Mouse (Mus musculus): ENCODE results near the gene Rassf6. TPM values are rescaled to one million over a fixed set of nuclear protein-coding genes. Genes with fewer than 3 reads are reported as not detected.

Rassf6 gene
- total RNA-seq, 4 experiments from 2014 or later: not detected

GRCm38 (mm10) chr5:90571216-90571615, 69.2 kb downstream of the Rassf6 start:
- no peak for DNase-seq (ENCODE audit: low spot score in 2 of 2)

DNA sequence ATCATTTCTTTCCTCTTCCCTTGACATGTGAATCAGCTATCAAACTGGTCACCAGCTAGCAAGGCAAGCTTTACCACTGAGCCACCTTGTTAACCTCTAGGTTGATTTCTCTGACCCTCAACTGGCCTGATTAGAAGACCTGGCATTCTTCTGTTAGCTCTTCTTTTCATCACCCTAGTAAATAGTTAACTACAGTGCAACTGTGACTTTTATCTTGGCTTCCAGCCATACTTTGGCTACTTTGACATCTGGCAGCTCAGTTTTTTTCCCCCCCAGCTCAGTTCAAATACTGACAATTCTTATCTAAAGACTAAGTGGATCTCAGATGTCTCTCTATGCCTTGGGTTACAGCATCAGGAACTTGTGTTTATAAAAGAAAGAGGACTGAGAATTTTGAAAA, 72.1 kb downstream of the Rassf6 start:
- DNase-seq (ENCODE audit: low spot score in 2 of 2): no peak

DNA sequence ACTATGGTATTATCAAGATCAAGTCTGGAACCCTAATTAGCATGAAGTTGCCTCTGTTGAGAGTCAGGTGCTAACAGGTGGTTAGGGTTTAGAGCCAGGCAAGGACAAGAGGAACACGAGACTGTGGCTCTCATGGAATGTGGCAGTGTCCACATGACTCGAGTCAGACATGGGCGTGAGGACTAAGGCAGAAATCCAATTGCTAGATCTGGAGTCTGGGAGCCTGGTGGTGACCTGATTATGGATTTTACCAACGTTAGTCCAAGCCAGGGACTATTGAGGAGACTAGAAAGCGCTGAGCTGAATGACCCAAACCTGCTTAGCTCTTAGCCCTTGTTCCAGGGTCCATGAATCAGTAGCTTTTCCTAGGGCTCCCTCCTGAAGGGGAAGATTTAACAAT, 72.7 kb downstream of the Rassf6 start:
- DNase-seq (ENCODE audit: low spot score in 2 of 2): no peak

GRCm38 (mm10) chr5:90565205-90565604, 75.3 kb downstream of the Rassf6 start:
- no peak for DNase-seq (ENCODE audit: low spot score in 2 of 2)

DNA sequence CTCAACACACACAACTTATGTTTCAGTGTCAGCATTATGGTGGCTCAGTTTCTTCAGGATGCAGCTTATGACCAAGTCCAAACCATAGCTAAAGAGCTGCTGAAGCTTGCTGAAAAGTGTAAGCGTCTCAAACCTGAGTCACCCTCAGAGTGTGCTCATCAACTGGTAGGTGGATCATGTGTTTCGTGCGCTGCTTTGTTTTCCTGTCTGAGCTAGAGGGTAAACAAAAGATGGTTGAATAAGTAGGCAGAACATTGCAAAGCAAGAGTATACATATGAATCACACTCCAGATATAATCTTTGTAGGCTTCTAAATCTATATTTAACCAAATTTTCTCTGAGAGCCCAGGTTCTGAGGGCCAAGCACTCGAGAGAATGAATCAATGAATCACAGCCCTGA, 76.3 kb downstream of the Rassf6 start:
- no peak for DNase-seq (ENCODE audit: low spot score in 2 of 2)

DNA sequence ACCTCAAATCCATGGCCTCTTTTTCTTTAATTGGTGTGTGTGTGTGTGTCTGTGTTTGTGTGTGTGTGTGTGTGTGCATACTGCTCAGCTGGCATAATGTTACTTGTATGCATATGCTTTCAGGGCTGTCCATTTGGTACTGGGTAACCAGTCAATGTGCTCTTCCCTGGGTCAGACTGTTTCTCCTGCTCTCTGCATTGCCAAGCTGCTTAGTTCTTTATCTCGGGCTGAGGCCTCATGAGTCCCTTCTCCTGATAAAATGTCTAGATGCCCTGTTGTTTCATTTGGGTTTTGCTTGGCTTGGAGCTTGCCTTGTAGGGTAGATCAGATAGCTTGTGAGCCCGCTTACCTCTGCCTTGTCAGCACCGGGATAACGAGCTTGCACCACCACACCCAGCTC, 77.6 kb downstream of the Rassf6 start:
- no peak for DNase-seq (ENCODE audit: low spot score in 2 of 2)

- DNase-seq (ENCODE audit: low spot score in 2 of 2): no peak
Measured at GRCm38 (mm10) chr5:90561721-90562275, 78.7 kb downstream of the Rassf6 start.

DNA sequence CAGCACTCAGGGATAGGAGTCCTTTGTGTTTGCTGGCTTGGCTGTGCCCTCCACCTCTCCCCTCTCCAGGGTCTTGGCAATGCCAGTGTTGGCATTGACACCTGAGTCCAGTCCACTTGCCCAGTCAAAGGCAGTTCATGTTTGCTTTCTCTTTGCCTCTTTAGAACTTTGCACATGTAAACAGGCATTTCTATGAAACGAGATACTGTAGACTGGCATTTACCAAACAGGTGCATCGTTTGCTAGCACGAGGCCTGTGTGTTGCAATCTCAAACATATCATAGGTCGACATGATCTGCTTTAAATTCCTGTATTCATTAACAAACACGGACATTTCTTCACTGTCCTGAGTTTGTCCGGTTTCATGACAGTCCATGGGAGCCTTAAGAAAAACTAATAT, 79.7 kb downstream of the Rassf6 start, which contains the start of gene 5830473C10Rik:
TSS of gene 5830473C10Rik (plus strand) at position 365 of the 400 bp plus-strand sequence.
- no peak for DNase-seq (ENCODE audit: low spot score in 2 of 2)

DNA sequence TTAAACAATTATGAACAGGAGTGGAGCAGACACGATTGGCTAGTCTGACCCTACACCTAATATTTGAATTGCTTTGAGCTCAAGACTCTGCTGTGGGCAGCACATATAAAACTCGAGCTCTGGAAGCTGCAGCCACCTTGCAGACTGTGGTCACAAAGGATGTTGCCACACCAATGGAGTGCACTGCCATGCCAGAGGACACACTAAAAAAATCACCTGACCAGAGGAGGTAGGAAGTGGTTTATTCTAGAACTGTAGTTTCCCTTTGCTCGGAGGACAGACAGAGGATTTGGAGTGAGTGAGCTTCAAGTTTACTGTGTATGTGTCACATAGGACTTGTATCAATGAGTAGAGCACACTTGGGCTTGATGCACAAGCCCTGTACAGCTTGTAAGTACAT, 84.4 kb downstream of the Rassf6 start:
- DNase-seq (ENCODE audit: low spot score in 2 of 2): no peak

Other genes starting within 250 kb of the Rassf6 start
- gene Alb, start 179.8 kb downstream of the Rassf6 start, total RNA-seq (2022): 10 to 100 TPM in 1 of 4 experiments, under 1 TPM in 2, not detected in 1; 0.18 to 11.6 (median 0.34) TPM
- gene Afp, start 149.9 kb downstream of the Rassf6 start, total RNA-seq (2022): not detected
- under 1 TPM in 1 of 4 experiments, not detected in 3; 0.16 TPM for gene Afm, start 121.7 kb downstream of the Rassf6 start, total RNA-seq (2022)
- not detected for gene 5830473C10Rik, start 79.5 kb downstream of the Rassf6 start, total RNA-seq (2022)
- gene Cxcl5, start 118.7 kb upstream of the Rassf6 start, total RNA-seq (2022): not detected
- under 1 TPM in 2 of 4 experiments, not detected in 2; 0.45 to 0.53 TPM for gene Ppbp, start 127.9 kb upstream of the Rassf6 start, total RNA-seq (2022)
- gene Pf4, start 131.8 kb upstream of the Rassf6 start, total RNA-seq (2022): 10 to 100 TPM in 1 of 4 experiments, 1 to 10 TPM in 3; 1.9 to 12.2 (median 6.2) TPM
- gene Cxcl3, start 145.4 kb upstream of the Rassf6 start, total RNA-seq (2022): not detected
- gene Cxcl15, start 153.9 kb upstream of the Rassf6 start, total RNA-seq (2022): not detected